Mouse (Mus musculus) inflammation-experienced regulatory T-cells, adult 6 months (primary cell): ENCODE results near the gene Fam189b. TPM values are rescaled to one million over a fixed set of nuclear protein-coding genes. Genes with fewer than 3 reads are reported as not detected.
"Not testable (repeated sequence)": the region's sequence is repeated elsewhere in the genome, so short reads cannot be mapped to it uniquely, and the experiment has no call there.

ENCODE experiments used
- ATAC-seq: one replicate; pipeline ENCODE4 v1.8.0; 2017
- polyA plus RNA-seq, 3 experiments: library from polyadenylated mRNA; unstranded; fragments of 100-300 nt; shearing (Covaris generic); gene quantifications; one replicate each; pipeline ENCODE4 v1.2.1; 2017

Fam189b gene
- polyA plus RNA-seq: 100 to 1,000 TPM; 132 to 223 (median 213) TPM

- ATAC-seq: peak; percentile 60
Measured at GRCm38 (mm10) chr3:89183058-89183958, at the start of gene Fam189b. Gene Fam189b, plus strand, starts transcription at chr3:89183143.

DNA sequence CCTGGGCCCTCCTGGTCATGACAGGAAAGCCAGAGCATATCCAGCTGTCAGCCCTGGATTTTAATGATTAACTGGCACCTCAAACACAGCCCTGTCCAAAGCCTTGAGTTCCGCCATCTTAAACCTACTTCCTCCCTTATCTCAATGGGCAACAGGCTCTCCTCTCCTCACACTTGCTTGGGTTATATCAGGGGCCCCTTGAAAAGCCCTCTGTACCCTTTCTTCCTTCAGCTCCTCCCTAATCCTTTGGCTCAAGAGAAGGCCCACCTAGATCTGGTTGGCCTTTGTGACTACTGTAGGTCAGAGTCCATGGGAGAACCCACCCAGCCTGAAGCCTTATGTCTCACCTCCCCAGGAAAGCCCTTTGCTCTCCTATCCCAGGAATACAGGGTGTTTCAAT is 49.2 kb upstream of the Fam189b start:
- ATAC-seq: no peak

- ATAC-seq: no peak
Measured at GRCm38 (mm10) chr3:89135958-89136357, 47.0 kb upstream of the Fam189b start, which contains the start of gene Pklr. Gene Pklr, plus strand, starts transcription at chr3:89136142.

DNA sequence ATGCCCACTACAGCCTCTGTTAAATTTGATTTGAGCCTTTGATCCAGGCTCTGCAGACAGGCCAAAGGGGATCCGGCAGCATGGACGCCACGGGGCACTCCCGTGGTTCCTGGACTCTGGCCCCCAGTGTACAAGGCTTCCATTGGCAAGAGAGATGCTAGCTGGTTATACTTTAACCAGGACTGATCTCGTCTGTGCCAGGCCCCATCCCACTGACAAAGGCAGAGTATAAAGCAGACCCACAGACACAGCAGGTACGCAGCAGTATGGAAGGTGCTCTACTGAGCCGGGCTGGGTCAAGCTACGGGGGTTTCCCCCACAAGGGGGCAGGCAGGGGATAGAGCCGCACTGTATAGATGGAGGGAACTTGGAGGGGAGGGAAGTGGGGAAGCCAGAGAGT is 46.6 kb upstream of the Fam189b start:
- no peak for ATAC-seq

DNA sequence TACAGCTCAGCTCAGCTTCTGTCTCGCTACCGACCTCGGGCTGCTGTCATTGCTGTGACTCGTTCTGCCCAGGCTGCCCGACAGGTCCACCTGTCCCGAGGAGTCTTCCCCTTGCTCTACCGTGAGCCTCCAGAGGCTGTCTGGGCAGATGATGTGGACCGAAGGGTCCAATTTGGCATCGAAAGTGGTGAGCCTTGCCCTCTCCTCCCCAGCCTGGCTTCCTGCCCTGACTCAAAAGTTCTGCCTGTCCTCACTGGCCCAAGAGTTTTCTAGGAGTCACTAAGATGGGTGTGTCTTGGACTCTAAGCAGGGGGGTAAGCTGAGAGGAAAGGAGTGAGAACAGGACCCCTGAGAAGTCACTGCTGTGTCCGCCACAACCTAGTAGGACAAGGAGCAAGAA is 38.1 kb upstream of the Fam189b start:
- no peak for ATAC-seq

GRCm38 (mm10) chr3:89145566-89145965 is 37.4 kb upstream of the Fam189b start:
- no peak for ATAC-seq

- no peak for ATAC-seq
Measured at GRCm38 (mm10) chr3:89147101-89147978, 35.6 kb upstream of the Fam189b start.

DNA sequence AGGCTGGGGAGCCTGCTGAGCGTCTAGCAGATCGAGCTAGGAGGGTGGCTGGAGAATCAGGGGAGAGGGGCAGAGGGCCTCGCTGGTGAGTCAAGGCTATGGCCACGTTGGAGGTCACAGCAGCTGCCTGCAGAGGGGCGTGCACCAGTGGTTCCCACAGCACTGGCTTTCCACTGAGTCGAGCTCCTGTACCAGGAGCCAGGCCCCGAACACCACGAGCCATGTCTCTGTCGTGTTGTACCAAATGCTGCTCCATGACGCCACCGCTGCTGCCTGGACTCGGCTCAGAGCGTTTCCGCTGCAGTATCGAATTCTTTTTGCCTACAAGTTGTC is 35.0 kb upstream of the Fam189b start:
- ATAC-seq: no peak

DNA sequence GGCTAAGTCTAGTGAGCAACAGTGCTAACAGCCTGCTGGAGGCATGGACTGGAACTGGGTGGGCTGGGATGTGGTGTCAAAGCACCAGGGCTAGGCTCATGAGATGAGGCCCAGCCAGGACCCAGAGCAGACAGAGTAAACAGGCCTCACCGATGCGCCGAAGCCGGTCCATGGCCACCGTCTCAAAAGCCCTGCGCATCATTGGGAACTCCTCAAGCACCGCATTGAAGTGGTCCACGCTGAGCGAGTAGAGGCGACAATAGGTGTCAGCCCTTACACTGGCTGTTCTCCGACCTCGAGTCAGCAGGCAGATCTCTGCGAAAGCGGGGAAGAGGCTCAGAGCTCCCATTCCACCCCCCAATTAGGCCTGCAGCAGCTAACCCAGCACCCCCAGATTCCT is 34.4 kb upstream of the Fam189b start:
- ATAC-seq: no peak

- ATAC-seq: no peak
Measured at GRCm38 (mm10) chr3:89152084-89152835, 30.7 kb upstream of the Fam189b start.

- no peak for ATAC-seq
Measured at GRCm38 (mm10) chr3:89156951-89157350, 26.0 kb upstream of the Fam189b start.

GRCm38 (mm10) chr3:89158651-89159050 is 24.3 kb upstream of the Fam189b start:
- ATAC-seq: no peak

DNA sequence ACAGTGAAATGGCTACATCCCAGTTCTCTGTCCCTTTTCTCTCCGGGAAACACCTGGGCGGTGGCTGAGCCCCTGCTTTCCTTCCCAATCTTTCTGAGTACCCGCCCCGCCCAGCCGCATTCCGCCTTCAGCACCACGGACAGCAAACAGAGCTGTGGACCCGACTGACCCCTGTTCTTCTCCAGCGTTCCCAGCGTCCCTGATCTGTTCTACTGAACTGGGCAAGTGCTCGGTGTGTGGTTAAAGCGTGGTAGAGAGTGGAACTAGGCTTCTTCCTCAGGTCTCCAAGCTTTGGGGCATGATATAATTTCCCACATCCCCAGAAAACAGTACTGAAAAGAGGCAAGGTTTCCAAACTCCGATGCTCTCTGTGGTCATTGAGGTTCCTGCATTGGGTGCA is 23.7 kb upstream of the Fam189b start:
- ATAC-seq: no peak

DNA sequence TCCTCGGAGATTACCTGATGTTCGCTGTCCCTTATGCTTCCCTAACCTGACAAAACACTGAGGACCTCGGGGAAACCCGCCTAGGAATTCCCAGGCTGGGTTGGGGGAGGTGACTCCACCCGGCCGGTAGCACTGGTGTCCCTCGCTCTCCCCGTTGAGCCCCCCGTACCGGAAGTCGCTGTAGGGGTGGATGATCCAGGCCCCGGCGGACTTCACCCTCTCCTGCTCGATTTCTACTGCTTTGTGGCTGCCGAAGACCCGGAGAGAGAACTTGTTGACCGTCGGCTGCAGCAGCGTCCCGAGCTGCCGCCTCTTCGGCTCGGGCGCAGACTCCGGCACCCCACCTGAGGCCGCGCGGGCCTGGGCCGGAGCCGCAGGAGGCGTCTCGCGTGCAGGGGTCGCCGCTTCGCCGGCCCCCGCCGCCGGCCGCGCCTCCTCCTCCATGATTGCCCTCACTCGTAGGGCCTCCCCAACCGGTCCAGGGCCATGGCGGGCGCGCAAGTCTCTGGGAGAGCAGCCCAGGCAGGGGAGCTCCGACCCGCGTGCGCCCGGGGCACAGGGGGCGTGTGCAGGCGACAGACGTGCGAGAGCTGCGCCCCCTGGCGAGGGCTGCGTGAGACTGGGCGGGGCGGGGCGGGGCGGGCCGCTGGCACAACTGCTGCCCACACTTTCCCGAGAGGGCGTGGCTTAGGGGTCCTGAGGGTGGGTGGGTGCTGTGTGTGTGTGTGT is 23.2 kb upstream of the Fam189b start, which contains the start of gene Hcn3:
Gene Hcn3 (minus strand): TSS at position 581 of the 729 bp plus-strand sequence.
- ATAC-seq: peak; percentile 41

GRCm38 (mm10) chr3:89161207-89161606 is 21.7 kb upstream of the Fam189b start:
- ATAC-seq: not testable (repeated sequence)

DNA sequence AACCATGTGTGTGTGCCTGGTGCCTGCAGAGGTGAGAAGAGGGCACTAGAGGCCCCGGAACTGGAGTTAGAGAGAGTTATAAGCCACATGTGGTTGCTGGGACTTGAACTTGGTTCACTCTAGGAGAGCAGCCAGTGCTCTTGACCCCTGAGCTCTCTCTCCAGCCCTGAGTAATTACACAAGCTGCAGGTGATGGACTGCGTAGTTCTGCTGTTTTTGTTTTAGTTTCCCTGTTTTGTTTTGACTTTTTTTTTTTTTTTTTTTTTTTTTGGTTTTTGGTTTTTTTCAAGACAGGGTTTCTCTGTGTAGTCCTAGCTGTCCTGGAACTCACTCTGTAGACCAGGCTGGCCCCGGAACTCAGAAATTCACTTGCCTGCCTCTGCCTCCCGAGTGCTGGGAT is 21.2 kb upstream of the Fam189b start:
- no peak for ATAC-seq

GRCm38 (mm10) chr3:89163123-89163522 is 19.8 kb upstream of the Fam189b start:
- no peak for ATAC-seq

DNA sequence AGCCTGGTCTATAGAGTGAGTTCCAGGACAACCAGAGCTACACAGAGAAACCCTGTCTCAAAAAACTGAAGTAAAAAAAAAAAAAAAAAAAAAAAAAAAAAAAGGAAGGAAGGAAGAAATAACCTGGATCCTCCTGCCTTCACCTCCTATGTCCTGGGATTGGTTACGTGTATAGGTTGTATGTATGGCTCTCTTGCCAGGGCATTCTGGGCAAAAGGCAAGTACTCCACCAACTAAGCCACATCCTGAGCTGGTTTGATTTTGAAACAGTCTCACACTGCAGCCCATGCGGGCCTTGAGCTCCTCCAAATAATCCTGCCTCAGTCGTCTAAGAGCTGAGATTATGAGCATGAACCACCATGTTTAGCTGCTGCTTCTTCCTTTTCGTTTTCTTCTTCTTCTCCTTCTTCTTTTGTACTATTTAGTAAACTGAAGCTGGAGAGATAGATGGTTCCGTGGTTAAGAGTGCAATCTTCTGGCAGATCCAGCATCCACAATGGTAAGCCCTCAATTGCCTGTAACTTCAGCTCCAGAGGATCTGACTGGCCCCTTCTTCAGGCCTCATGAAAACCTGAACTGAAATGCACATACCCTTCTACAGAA is 19.2 kb upstream of the Fam189b start:
- no peak for ATAC-seq

GRCm38 (mm10) chr3:89164506-89165267 is 18.3 kb upstream of the Fam189b start, which contains the start of gene Clk2:
Gene Clk2, plus strand, starts transcription at chr3:89164795.
- peak; percentile 93 for ATAC-seq

GRCm38 (mm10) chr3:89165268-89165870 is 17.6 kb upstream of the Fam189b start:
- ATAC-seq: no peak
